Comparison of ENCODE assay signal across 16 mouse cellular contexts in genomic region chr3:58309601-58310000, GRCm38 (mm10).
DNase-seq lines count a peak whose midpoint lies in the region; ATAC-seq and TF ChIP-seq lines count a peak whose summit lies in the region.
"Had no signal": no experiment of that assay in that cellular context is flagged by ENCODE, and none has a peak within 500 bp of the region (broad histone marks: within the 10 kb centered on the region; RNA-seq: fewer than 3 reads in every experiment).

No protein-coding gene starts in this region.

- no peak overlapping the region for H3K27ac ChIP-seq in heart, postnatal 0 days (ENCODE audit: low read depth)
- H3K27ac ChIP-seq: forebrain, embryonic 12.5 days; hindbrain, embryonic 10.5 days; layer of hippocampus, adult 2 months had no signal

- DNase-seq in heart, postnatal 0 days (ENCODE audit: low spot score), result no peak
- DNase-seq in heart, adult 18-20 months, result no peak
- DNase-seq in 3T3-L1 (ENCODE audit: low read depth, low spot score), result peak; percentile 78
- DNase-seq in 416B (ENCODE audit: low read depth), result peak; percentile 74
- DNase-seq in lung, postnatal 10 days, result peak; percentile 45
- DNase-seq in thymus, postnatal 0 days (ENCODE audit: low spot score), result no peak
- DNase-seq in adrenal gland, postnatal 4 days (ENCODE audit: low spot score in 2 of 2), result no peak
- DNase-seq: kidney, adult 9 months; left cerebral cortex, postnatal 4 days; midbrain, embryonic 14.5 days; spleen, adult 18-20 months; thymus, postnatal 25 days had no signal

- no peak for ATAC-seq in heart, postnatal 0 days (ENCODE audit: insufficient read depth, low read depth)

- no peaks in the 10 kb centered on the region for H3K9me3 ChIP-seq in heart, postnatal 0 days (replicated peaks; ENCODE audit: control insufficient read depth, low read length)
- H3K9me3 ChIP-seq: forebrain, embryonic 12.5 days; hindbrain, embryonic 10.5 days had no signal

- H3K27me3 ChIP-seq in heart, postnatal 0 days (ENCODE audit: control insufficient read depth, insufficient read depth, low read length), result no peaks in the 10 kb centered on the region
- H3K27me3 ChIP-seq: forebrain, embryonic 12.5 days had no signal

- no peak for TF ChIP-seq EP300 in heart, postnatal 0 days (IDR thresholded peaks at IDR 0.05; ENCODE audit: low read depth)

- 29% methylated on average over 8 of the region's 8 CpGs for WGBS in heart, postnatal 0 days

- no peaks in the 10 kb centered on the region for H3K36me3 ChIP-seq in heart, postnatal 0 days (replicated peaks; ENCODE audit: control insufficient read depth, insufficient read depth, low read length)
- H3K36me3 ChIP-seq: forebrain, embryonic 12.5 days; hindbrain, embryonic 10.5 days had no signal

- H3K4me2 ChIP-seq in heart, postnatal 0 days (ENCODE audit: low read depth, low read length), result 0 out of 2 replicates have a peak overlapping the region, but pooled peaks have one; percentile 11
- H3K4me2 ChIP-seq: forebrain, embryonic 12.5 days; liver, embryonic 11.5 days had no signal

- peaks cover 12% of the 10 kb centered on the region for H3K4me1 ChIP-seq in heart, postnatal 0 days (ENCODE audit: control insufficient read depth, insufficient read depth)
- H3K4me1 ChIP-seq: forebrain, embryonic 12.5 days; hindbrain, embryonic 10.5 days had no signal

- no peak overlapping the region for H3K9ac ChIP-seq in heart, postnatal 0 days (replicated peaks; ENCODE audit: low read depth, low read length)
- H3K9ac ChIP-seq: forebrain, embryonic 12.5 days had no signal

- TF ChIP-seq CTCF in heart, postnatal 0 days (IDR thresholded peaks at IDR 0.05; ENCODE audit: low read depth), result no peak

- H3K4me3 ChIP-seq in heart, postnatal 0 days (ENCODE audit: low read depth, low read length), result no peak overlapping the region
- H3K4me3 ChIP-seq: forebrain, embryonic 12.5 days; hindbrain, embryonic 10.5 days; layer of hippocampus, adult 2 months had no signal

Comparison
In these comparisons a context has a peak if more than half of its experiments do, and no peak if none do; other contexts are left out.
1. DNase-seq: peak in 3T3-L1 (single experiment), 416B (single experiment) and lung, postnatal 10 days (single experiment); none in heart, postnatal 0 days (single experiment), heart, adult 18-20 months (0 of 2), thymus, postnatal 0 days (single experiment) and adrenal gland, postnatal 4 days (0 of 2).